Mouse (Mus musculus) stomach, embryonic 14.5 days (tissue): ENCODE measurements around the gene Dgcr2. TPM values are rescaled to one million over a fixed set of nuclear protein-coding genes. Genes with fewer than 3 reads are reported as not detected.
A peak's percentile ranks its signal among the peaks of the same experiment; 100 is the strongest.

Experiments
- ATAC-seq: fragments of 200-750 bp; cut with Nextera tagmentation; 2 replicates; pipeline ENCODE4 v1.8.0; 2017; ENCODE audit warnings: low read depth, moderate TSS enrichment; ENCODE audit not compliant: insufficient number of reproducible peaks, insufficient read depth, low FRiP score
- H3K27ac ChIP-seq: fragments of 300-500 bp; sonication (generic); 2 replicates; pipeline ENCODE4 v1.5.1; 2014; ENCODE audit warnings: mild to moderate bottlenecking, low read length, moderate library complexity, mixed read lengths
- H3K27me3 ChIP-seq: fragments of 300-500 bp; sonication (generic); 2 replicates; pipeline ENCODE4 v1.6.1; 2014; ENCODE audit warnings: low read length, control low read depth, mixed read lengths; ENCODE audit not compliant: control insufficient read depth, insufficient read depth
- H3K36me3 ChIP-seq: fragments of 300-500 bp; sonication (generic); 2 replicates; pipeline ENCODE4 v1.6.1; 2014; ENCODE audit warnings: mild to moderate bottlenecking, control low read depth, low read length, moderate library complexity, mixed read lengths; ENCODE audit not compliant: control insufficient read depth, insufficient read depth
- H3K4me1 ChIP-seq: fragments of 300-500 bp; sonication (generic); 2 replicates; pipeline ENCODE4 v1.6.1; 2014; ENCODE audit warnings: low read length, control low read depth, mixed read lengths; ENCODE audit not compliant: control insufficient read depth, insufficient read depth
- H3K4me2 ChIP-seq: fragments of 300-500 bp; sonication (generic); replicated peaks from 2 replicates; pipeline ENCODE4 v1.6.1; 2014; ENCODE audit warnings: low read depth, low read length, control low read depth
- H3K4me3 ChIP-seq: fragments of 300-500 bp; sonication (generic); 2 replicates; pipeline ENCODE4 v1.5.1; 2014; ENCODE audit warnings: low read depth, low read length, control low read depth
- H3K9ac ChIP-seq: fragments of 300-500 bp; sonication (generic); replicated peaks from 2 replicates; pipeline ENCODE4 v1.6.1; 2014; ENCODE audit warnings: low read depth, mild to moderate bottlenecking, control low read depth, low read length, moderate library complexity, mixed read lengths
- H3K9me3 ChIP-seq: fragments of 300-500 bp; sonication (generic); 2 replicates; pipeline ENCODE4 v1.6.1; 2016; ENCODE audit warnings: low read depth, low read length, control low read depth; ENCODE audit not compliant: control insufficient read depth
- WGBS: fragments of 180-500 bp; shearing (Covaris S2); extraction: QIAGEN DNeasy Blood & Tissue Kit; methylation state at CpG from one replicate; pipeline ENCODE4 v1.1.7; 2014; 5-methylcytosine and 5-hydroxymethylcytosine counted together
- polyA plus RNA-seq: library from polyadenylated mRNA; unstranded; fragments of >200 nt; fragmentation: Nextera tagmentation; extraction: Ambion mirVana; gene quantifications from 2 replicates; pipeline ENCODE4 v1.2.1, GENCODE M21; 2014

Dgcr2 gene
- polyA plus RNA-seq, 1 experiment from 2014 or later = 92.8 TPM

- Histone ChIP-seq H3K27ac (no peak overlapping the region), H3K9me3 (no peaks in the 10 kb centered on the region), H3K9ac (no peak overlapping the region), H3K4me2 (no peak overlapping the region), H3K4me1 (no peaks in the 10 kb centered on the region), H3K4me3 (no peak overlapping the region), H3K27me3 (no peaks in the 10 kb centered on the region), H3K36me3 (no peaks in the 10 kb centered on the region)
- 66% methylated on average over 9 of the region's 9 CpGs for WGBS
- no peak for ATAC-seq
These were observed 35.5 kb upstream of the Dgcr2 start for GRCm38 (mm10) chr16:17933594-17934444.

DNA sequence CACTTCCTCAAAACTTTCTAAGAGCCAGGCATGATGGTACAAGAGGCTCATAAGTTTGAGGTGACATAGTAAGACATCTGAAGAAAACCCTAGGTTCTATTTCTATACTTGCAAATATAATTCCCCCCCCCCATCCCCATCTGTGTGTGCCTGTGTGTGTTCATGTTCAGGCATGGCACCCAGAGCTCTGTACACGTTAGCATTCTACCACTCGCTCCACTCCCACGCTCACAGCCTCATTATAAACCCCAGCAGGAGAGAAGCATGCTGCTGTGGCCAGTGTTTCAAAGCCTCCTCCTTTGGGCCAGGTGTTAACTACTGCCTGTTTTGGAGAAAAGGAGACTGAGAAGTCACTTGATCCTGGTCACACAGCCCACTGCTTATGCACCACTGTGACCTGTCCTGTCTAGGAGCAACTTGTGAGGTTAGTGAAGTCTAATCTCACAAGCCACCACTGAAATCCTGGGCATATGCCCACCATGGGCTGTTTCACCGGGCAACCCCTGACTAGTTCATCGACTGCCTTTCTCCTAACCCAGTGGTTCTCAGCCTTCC lies 33.6 kb upstream of the Dgcr2 start:
- Histone ChIP-seq H3K4me3 (no peak overlapping the region), H3K27me3 (no peaks in the 10 kb centered on the region), H3K4me1 (no peaks in the 10 kb centered on the region), H3K27ac (no peak overlapping the region), H3K9me3 (no peaks in the 10 kb centered on the region), H3K36me3 (no peaks in the 10 kb centered on the region), H3K9ac (no peak overlapping the region), H3K4me2 (no peak overlapping the region)
- no peak for ATAC-seq
- WGBS = 76% methylated on average over 5 of the region's 5 CpGs

GRCm38 (mm10) chr16:17929631-17930030 lies 31.3 kb upstream of the Dgcr2 start:
- H3K4me2 ChIP-seq = no peak overlapping the region
- no peak overlapping the region for H3K27ac ChIP-seq
- H3K27me3 ChIP-seq = no peaks in the 10 kb centered on the region
- no peaks in the 10 kb centered on the region for H3K9me3 ChIP-seq
- H3K9ac ChIP-seq = no peak overlapping the region
- no peak overlapping the region for H3K4me3 ChIP-seq
- 66% methylated on average over 2 of the region's 2 CpGs for WGBS
- no peaks in the 10 kb centered on the region for H3K4me1 ChIP-seq
- ATAC-seq = no peak
- H3K36me3 ChIP-seq = peaks cover 14% of the 10 kb centered on the region

- no peak overlapping the region for H3K4me3 ChIP-seq
- H3K27ac ChIP-seq = peak overlapping the region; percentile 77; the same call in 1 of the 2 replicates
- H3K36me3 ChIP-seq = peaks cover 14% of the 10 kb centered on the region
- 12% methylated on average over 2 of the region's 2 CpGs for WGBS
- no peak overlapping the region for H3K4me2 ChIP-seq
- ATAC-seq = no peak
- no peaks in the 10 kb centered on the region for H3K27me3 ChIP-seq
- H3K9me3 ChIP-seq = no peaks in the 10 kb centered on the region
- no peak overlapping the region for H3K9ac ChIP-seq
- H3K4me1 ChIP-seq = no peaks in the 10 kb centered on the region
These were observed 30.8 kb upstream of the Dgcr2 start for GRCm38 (mm10) chr16:17929211-17929610.

GRCm38 (mm10) chr16:17928627-17929104 lies 30.3 kb upstream of the Dgcr2 start:
- peak; percentile 68 for ATAC-seq
- Histone ChIP-seq H3K4me3 (peak overlapping the region; percentile 54), H3K9me3 (no peaks in the 10 kb centered on the region), H3K27ac (peak overlapping the region; percentile 77), H3K27me3 (no peaks in the 10 kb centered on the region), H3K4me2 (peak overlapping the region; percentile 78), H3K9ac (peak overlapping the region; percentile 69; the same call in 1 of the 2 replicates), H3K36me3 (peaks cover 14% of the 10 kb centered on the region), H3K4me1 (no peaks in the 10 kb centered on the region)
- WGBS = under 1% methylated on average over 9 of the region's 9 CpGs

GRCm38 (mm10) chr16:17928087-17928580 lies 29.8 kb upstream of the Dgcr2 start, which contains the start of gene Slc25a1:
TSS of gene Slc25a1 (minus strand) at chr16:17928219.
- ATAC-seq = peak; percentile 81
- Histone ChIP-seq H3K4me3 (peak within 1 kb of the TSS; percentile 54), H3K27ac (peak within 1 kb of the TSS; percentile 77), H3K9ac (peak within 1 kb of the TSS; percentile 69), H3K4me2 (peak within 1 kb of the TSS; percentile 78), H3K36me3 (peaks cover 14% of the 10 kb centered on the region), H3K4me1 (no peaks in the 10 kb centered on the region), H3K9me3 (no peaks in the 10 kb centered on the region), H3K27me3 (no peaks in the 10 kb centered on the region)
- WGBS = under 1% methylated on average over 47 of the region's 47 CpGs

- Histone ChIP-seq H3K4me3 (peak overlapping the region; percentile 54), H3K36me3 (peaks cover 14% of the 10 kb centered on the region), H3K9ac (peak overlapping the region; percentile 69), H3K4me2 (peak overlapping the region; percentile 78), H3K9me3 (no peaks in the 10 kb centered on the region), H3K4me1 (peaks cover 4% of the 10 kb centered on the region; the same call in 1 of the 2 replicates), H3K27ac (peak overlapping the region; percentile 77; the same call in 1 of the 2 replicates), H3K27me3 (no peaks in the 10 kb centered on the region)
- peak; percentile 54 for ATAC-seq
- under 1% methylated on average over 72 of the region's 72 CpGs for WGBS
These were observed 29.2 kb upstream of the Dgcr2 start for GRCm38 (mm10) chr16:17927351-17928082.

GRCm38 (mm10) chr16:17922163-17922538 lies 23.8 kb upstream of the Dgcr2 start:
- Histone ChIP-seq H3K9ac (peak overlapping the region; percentile 91), H3K27me3 (0 out of 2 replicates have a peak, but pooled peaks cover 4% of the 10 kb centered on the region), H3K27ac (peak overlapping the region; percentile 69), H3K9me3 (no peaks in the 10 kb centered on the region), H3K4me3 (peak overlapping the region; percentile 77), H3K36me3 (peaks cover 14% of the 10 kb centered on the region), H3K4me1 (peaks cover 11% of the 10 kb centered on the region; the same call in 1 of the 2 replicates), H3K4me2 (peak overlapping the region; percentile 95)
- WGBS = under 1% methylated on average over 14 of the region's 14 CpGs
- ATAC-seq = no peak
